Mouse (Mus musculus) kidney, adult 8-10 months (tissue): ENCODE measurements at regions not wholly inside any gene's neighbourhood (a gene's known extent, or its start where the extent isn't known, plus 50 kb on each side); places are given as distances from the start of the nearest gene placed in this dataset.
A peak's percentile ranks its signal among the peaks of the same experiment; 100 is the strongest.

Experiments
- DNase-seq, 2 experiments: peaks; one replicate each; pipeline ENCODE4 v3.0.0; 2022

GRCm38 (mm10) chr1:10771793-10772192 lies 642.1 kb upstream of the A830018L16Rik start:
- DNase-seq: no peak

GRCm38 (mm10) chr1:10794074-10794783 lies 619.7 kb upstream of the A830018L16Rik start:
- no peak for DNase-seq

- peak; percentile 28 to 37 for DNase-seq
Observed at GRCm38 (mm10) chr1:10835653-10836415, 578.1 kb upstream of the A830018L16Rik start.

- DNase-seq: no peak
Observed at GRCm38 (mm10) chr1:10837180-10837579, 576.7 kb upstream of the A830018L16Rik start.

GRCm38 (mm10) chr1:10852934-10853333 lies 561.0 kb upstream of the A830018L16Rik start:
- no peak for DNase-seq

- no peak for DNase-seq
Observed at GRCm38 (mm10) chr1:10854495-10854894, 559.4 kb upstream of the A830018L16Rik start.

GRCm38 (mm10) chr1:10871163-10871853 lies 542.6 kb upstream of the A830018L16Rik start:
- no peak for DNase-seq

GRCm38 (mm10) chr1:10872266-10872665 lies 541.6 kb upstream of the A830018L16Rik start:
- DNase-seq: no peak

- DNase-seq: no peak
Observed at GRCm38 (mm10) chr1:10872726-10873125, 541.2 kb upstream of the A830018L16Rik start.

GRCm38 (mm10) chr1:10877391-10878170 lies 536.3 kb upstream of the A830018L16Rik start:
- DNase-seq: peak; percentile 39 to 42

- DNase-seq: no peak
Observed at GRCm38 (mm10) chr1:10878221-10878760, 535.6 kb upstream of the A830018L16Rik start.

- peak in 1 of 2 experiments; percentile 11 for DNase-seq
Observed at GRCm38 (mm10) chr1:10880026-10880727, 533.7 kb upstream of the A830018L16Rik start.

- no peak for DNase-seq
Observed at GRCm38 (mm10) chr1:10898806-10899205, 515.1 kb upstream of the A830018L16Rik start.

- no peak for DNase-seq
Observed at GRCm38 (mm10) chr1:10902721-10903120, 511.2 kb upstream of the A830018L16Rik start.

GRCm38 (mm10) chr1:10919958-10920357 lies 493.9 kb upstream of the A830018L16Rik start:
- DNase-seq: no peak

- no peak for DNase-seq
Observed at GRCm38 (mm10) chr1:10932378-10933077, 481.4 kb upstream of the A830018L16Rik start.

- DNase-seq: no peak
Observed at GRCm38 (mm10) chr1:10933206-10933605, 480.7 kb upstream of the A830018L16Rik start.

GRCm38 (mm10) chr1:10938436-10938835 lies 475.5 kb upstream of the A830018L16Rik start:
- DNase-seq: no peak

- no peak for DNase-seq
Observed at GRCm38 (mm10) chr1:10940326-10940725, 473.6 kb upstream of the A830018L16Rik start.

- DNase-seq: peak; percentile 2 to 16
Observed at GRCm38 (mm10) chr1:10942979-10943378, 470.9 kb upstream of the A830018L16Rik start.
